Mouse (Mus musculus) olfactory bulb, adult 2 months (tissue): ENCODE measurements around the gene Rab34. TPM values are rescaled to one million over a fixed set of nuclear protein-coding genes. Genes with fewer than 3 reads are reported as not detected.

Experiments used
- H3K27ac ChIP-seq: fragments of 200-500 bp; 2 replicates; pipeline ENCODE4 v1.5.1; 2012; ENCODE audit warnings: low read depth, low read length; ENCODE audit not compliant: insufficient read depth
- H3K4me1 ChIP-seq: fragments of 200-500 bp; 2 replicates; pipeline ENCODE4 v1.6.1; 2012; ENCODE audit warnings: low read length; ENCODE audit not compliant: control insufficient read depth, insufficient read depth
- H3K4me3 ChIP-seq: fragments of 200-500 bp; 2 replicates; pipeline ENCODE4 v1.5.1; 2012; ENCODE audit warnings: mild to moderate bottlenecking, low read depth, low read length, moderate library complexity; ENCODE audit not compliant: insufficient read depth
- CTCF ChIP-seq: fragments of 200-500 bp; IDR thresholded peaks from 2 replicates; pipeline ENCODE4 v1.5.1; 2012; ENCODE audit warnings: low read depth, mild to moderate bottlenecking, low read length, moderate library complexity; ENCODE audit not compliant: insufficient read depth
- POLR2A ChIP-seq: fragments of 200-500 bp; IDR thresholded peaks from 2 replicates; pipeline ENCODE4 v1.6.1; 2012; ENCODE audit warnings: mild to moderate bottlenecking, low read depth, low read length, moderate library complexity; ENCODE audit not compliant: insufficient read depth
- WGBS: fragments of 180-500 bp; shearing (Covaris S2); methylation state at CpG from one replicate; pipeline ENCODE4 v1.1.7; 2018; 5-methylcytosine and 5-hydroxymethylcytosine counted together
- polyA plus RNA-seq: library from polyadenylated mRNA; stranded (reverse); fragments of >200 nt; gene quantifications from 2 replicates; pipeline ENCODE4 v1.2.4, GENCODE M21; 2012; ENCODE audit warnings: low replicate concordance; ENCODE audit not compliant: missing spikeins, insufficient read depth, insufficient read length

Gene Rab34
- polyA plus RNA-seq, 1 experiment = not detected

DNA sequence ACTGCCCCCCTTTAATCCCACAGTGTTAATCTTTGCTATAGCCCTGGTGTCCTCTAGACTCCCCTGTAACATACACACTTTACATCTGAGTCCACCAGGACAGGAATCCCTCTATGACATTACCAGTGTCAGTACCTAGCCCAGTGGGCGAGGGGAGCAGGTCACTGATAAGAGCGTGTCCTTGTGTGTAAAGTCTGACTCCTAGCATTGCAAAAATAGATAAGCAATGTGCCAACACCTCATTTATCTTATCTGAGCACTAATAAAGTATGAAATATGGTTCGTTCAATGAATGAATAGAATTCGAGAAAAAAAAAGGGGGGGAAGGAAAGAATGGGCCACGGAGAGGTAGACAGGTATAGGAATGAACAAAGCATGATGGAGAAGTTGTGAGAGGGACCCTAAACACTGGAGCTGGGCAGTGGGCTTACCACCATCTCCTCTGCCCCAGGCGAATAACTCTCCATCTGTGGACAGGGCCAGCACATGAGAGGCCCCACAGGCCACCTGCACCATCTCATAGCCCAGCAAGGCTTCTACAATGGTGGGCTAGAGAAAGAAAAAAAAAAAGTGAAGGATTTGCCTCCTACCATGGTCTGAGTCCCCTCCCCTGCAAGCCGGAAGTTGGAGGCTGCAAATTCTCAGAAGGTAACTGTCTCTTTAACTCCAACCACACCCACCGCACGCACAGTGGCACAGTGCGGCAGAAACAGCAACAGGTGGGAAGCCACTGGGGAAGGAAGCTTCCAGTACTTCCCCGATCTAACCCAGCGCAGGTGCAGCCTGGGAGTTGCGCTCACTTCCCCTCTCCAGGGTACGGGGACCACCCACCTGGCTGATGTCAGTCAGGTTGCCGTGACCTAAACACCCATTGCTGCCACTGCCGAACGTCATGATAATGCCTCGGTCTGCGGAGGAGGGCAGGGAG lies 19.4 kb upstream of the Rab34 start:
- no peak for TF ChIP-seq CTCF
- no peak for TF ChIP-seq POLR2A
- H3K4me1 ChIP-seq = peaks cover 18% of the 10 kb centered on the region
- no peak overlapping the region for H3K27ac ChIP-seq
- H3K4me3 ChIP-seq = no peak overlapping the region
- 60% methylated on average over 19 of the region's 19 CpGs for WGBS

DNA sequence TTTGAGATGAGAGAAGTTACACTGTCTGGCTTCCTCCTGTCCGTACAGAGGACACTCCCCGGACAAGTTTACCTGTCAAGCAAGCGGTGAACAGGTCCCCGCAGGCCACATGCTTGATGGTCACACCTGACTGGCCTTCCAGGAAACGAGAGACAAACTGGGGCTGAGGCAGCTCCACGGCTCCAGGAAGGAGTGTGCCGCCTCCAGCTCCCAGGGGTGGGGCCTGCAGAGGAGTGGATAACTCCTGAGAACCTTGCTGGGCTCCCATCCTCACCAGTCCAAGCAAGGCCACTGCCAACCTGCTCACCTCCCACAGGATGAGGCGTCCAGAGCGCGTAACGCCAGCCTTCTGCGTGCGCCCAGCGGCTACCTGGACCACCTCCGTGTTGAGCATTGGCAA lies 17.9 kb upstream of the Rab34 start:
- TF ChIP-seq CTCF (no peak), POLR2A (no peak)
- 95% methylated on average over 15 of the region's 15 CpGs for WGBS
- no peak overlapping the region for H3K27ac ChIP-seq

GRCm38 (mm10) chr11:78171328-78171727 lies 16.9 kb upstream of the Rab34 start:
- no peak for TF ChIP-seq CTCF
- no peak for TF ChIP-seq POLR2A
- Histone ChIP-seq H3K27ac (no peak overlapping the region), H3K4me1 (no peaks in the 10 kb centered on the region), H3K4me3 (no peak overlapping the region)
- WGBS = 67% methylated on average over 4 of the region's 4 CpGs

More for the DNA sequence above, 17.9 kb upstream of the Rab34 start:
- Histone ChIP-seq H3K4me1 (peaks cover 6% of the 10 kb centered on the region), H3K4me3 (no peak overlapping the region)

DNA sequence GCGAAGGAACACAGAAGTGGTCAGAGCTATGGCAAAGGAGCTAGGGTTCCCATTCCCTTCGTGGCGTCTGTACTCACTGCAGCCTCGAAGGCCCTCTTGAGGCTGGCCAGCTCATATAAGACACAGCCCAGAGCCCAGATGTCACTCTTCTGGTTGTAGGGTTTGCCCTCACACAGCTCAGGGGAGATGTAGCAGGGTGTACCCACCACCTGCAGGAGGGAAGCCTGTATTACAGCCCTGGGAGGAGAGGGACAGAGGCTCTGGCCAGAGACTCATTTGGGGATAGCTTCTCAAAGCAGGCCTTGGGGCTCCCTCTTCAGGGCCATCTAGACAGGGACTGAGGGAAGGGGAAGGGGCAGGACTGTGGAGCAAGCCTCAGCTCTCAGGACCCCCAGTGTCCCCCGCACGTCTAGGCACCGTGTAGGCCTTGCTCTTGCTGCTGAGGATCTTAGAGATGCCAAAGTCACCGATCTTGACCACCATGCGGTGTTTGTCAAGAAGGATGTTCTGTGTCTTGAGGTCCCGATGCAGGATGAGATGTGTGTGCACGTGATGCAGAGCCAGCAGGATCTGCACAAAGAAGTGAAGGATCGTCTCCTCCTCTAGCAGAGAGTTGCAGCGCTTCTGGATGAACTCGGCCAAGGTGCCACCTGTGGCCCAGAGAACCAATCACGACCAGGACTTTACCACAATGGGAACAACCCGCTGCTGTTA lies 16.0 kb upstream of the Rab34 start:
- H3K4me3 ChIP-seq = no peak overlapping the region
- H3K4me1 ChIP-seq = peaks cover 7% of the 10 kb centered on the region; the same call in 1 of the 2 replicates
- WGBS = 85% methylated on average over 16 of the region's 16 CpGs
- no peak for TF ChIP-seq POLR2A
- TF ChIP-seq CTCF = no peak
- H3K27ac ChIP-seq = no peak overlapping the region

GRCm38 (mm10) chr11:78172748-78173383 lies 15.4 kb upstream of the Rab34 start:
- Histone ChIP-seq H3K27ac (no peak overlapping the region), H3K4me3 (no peak overlapping the region), H3K4me1 (peaks cover 12% of the 10 kb centered on the region)
- TF ChIP-seq CTCF = no peak
- TF ChIP-seq POLR2A = no peak
- 89% methylated on average over 19 of the region's 19 CpGs for WGBS

- no peak overlapping the region for H3K4me3 ChIP-seq
- H3K27ac ChIP-seq = no peak overlapping the region
- WGBS = 94% methylated on average over 3 of the region's 3 CpGs
- H3K4me1 ChIP-seq = peaks cover 24% of the 10 kb centered on the region
- TF ChIP-seq CTCF = no peak
- TF ChIP-seq POLR2A = no peak
These were observed 13.7 kb upstream of the Rab34 start for GRCm38 (mm10) chr11:78174506-78174905.

GRCm38 (mm10) chr11:78175771-78176401 lies 12.3 kb upstream of the Rab34 start:
- H3K27ac ChIP-seq = no peak overlapping the region
- TF ChIP-seq CTCF = no peak
- TF ChIP-seq POLR2A = no peak

DNA sequence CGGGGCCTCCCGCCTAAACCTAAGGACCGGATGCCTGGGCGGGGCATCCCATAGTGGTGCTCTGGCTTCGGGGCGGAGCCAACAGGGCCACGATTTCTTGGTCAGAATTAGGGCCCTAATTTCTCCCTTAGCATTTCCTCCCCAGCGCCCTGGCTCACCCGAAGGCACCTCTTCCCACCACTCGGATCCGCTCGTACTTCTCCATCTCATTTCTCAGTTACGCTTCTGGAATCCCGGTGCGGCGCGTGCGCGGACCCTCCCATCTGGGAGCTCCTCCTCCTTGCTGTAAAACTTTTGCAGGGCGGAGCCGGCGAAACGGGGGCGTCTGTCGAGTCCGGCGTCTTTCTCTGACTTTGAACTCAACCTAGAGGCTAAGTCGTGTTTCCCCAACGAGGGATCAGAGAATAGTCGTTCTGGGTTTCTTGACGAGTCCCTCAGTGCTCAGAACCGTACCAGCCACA lies 11.8 kb upstream of the Rab34 start, which contains the start of the genes Nek8 and Tlcd1:
Nek8 (minus strand) TSS at position 274 of the 461 bp plus-strand sequence.
Tlcd1 (plus strand) TSS at position 310 of the 461 bp plus-strand sequence.
- Histone ChIP-seq H3K27ac (no peak within 1 kb of the TSS), H3K4me3 (peak within 1 kb of the TSS; percentile 82), H3K4me1 (peaks cover 24% of the 10 kb centered on the region)
- no peak for TF ChIP-seq CTCF
- no peak for TF ChIP-seq POLR2A
- WGBS = under 1% methylated on average over 32 of the region's 32 CpGs

More at GRCm38 (mm10) chr11:78175771-78176401, 12.3 kb upstream of the Rab34 start:
- WGBS = 6% methylated on average over 10 of the region's 10 CpGs
- Histone ChIP-seq H3K4me1 (peaks cover 24% of the 10 kb centered on the region), H3K4me3 (peak overlapping the region; percentile 82)
